Mouse (Mus musculus) neural tube, embryonic 13.5 days (tissue): ENCODE results near the gene Hspb11. TPM values are rescaled to one million over a fixed set of nuclear protein-coding genes. Genes with fewer than 3 reads are reported as not detected.

Source experiments
- polyA plus RNA-seq: library from polyadenylated mRNA; unstranded; fragments of >200 nt; fragmentation: Nextera tagmentation; extraction: Ambion mirVana; gene quantifications from 2 replicates; pipeline ENCODE4 v1.2.1, GENCODE M21; 2015

Hspb11 gene
- polyA plus RNA-seq, 1 experiment from 2014 or later = 47.1 TPM

Other genes with a start within 250 kb of the Hspb11 start
- 76.9 and 80.9 TPM in 2 replicates for gene Mrpl37, start 186.7 kb upstream of the Hspb11 start, polyA plus RNA-seq
- gene Cyb5rl, start 186.6 kb upstream of the Hspb11 start, polyA plus RNA-seq = 4.5 and 6.9 TPM in 2 replicates
- not detected in 2 replicates for gene Cdcp2, start 156.7 kb upstream of the Hspb11 start, polyA plus RNA-seq
- 441 and 449 TPM in 2 replicates for gene Tmem59, start 75.2 kb upstream of the Hspb11 start, polyA plus RNA-seq
- gene Tceanc2, start 74.5 kb upstream of the Hspb11 start, polyA plus RNA-seq = 20.5 and 36.9 TPM in 2 replicates
- gene Ldlrad1, start 44.4 kb upstream of the Hspb11 start, polyA plus RNA-seq = not detected in 2 replicates
- gene Lrrc42, start 61 bp upstream of the Hspb11 start, polyA plus RNA-seq = 63.5 and 71.5 TPM in 2 replicates
- not detected in 2 replicates for gene Dio1, start 53.6 kb downstream of the Hspb11 start, polyA plus RNA-seq
- gene Yipf1, start 60.8 kb downstream of the Hspb11 start, polyA plus RNA-seq = 63.0 and 63.5 TPM in 2 replicates
- gene Ndc1, start 114.2 kb downstream of the Hspb11 start, polyA plus RNA-seq = 17.1 and 18.7 TPM in 2 replicates
- 2.7 and 3.7 TPM in 2 replicates for gene Glis1, start 181.0 kb downstream of the Hspb11 start, polyA plus RNA-seq